ENCODE assay signal across 17 mouse cellular contexts in the genomic region with DNA sequence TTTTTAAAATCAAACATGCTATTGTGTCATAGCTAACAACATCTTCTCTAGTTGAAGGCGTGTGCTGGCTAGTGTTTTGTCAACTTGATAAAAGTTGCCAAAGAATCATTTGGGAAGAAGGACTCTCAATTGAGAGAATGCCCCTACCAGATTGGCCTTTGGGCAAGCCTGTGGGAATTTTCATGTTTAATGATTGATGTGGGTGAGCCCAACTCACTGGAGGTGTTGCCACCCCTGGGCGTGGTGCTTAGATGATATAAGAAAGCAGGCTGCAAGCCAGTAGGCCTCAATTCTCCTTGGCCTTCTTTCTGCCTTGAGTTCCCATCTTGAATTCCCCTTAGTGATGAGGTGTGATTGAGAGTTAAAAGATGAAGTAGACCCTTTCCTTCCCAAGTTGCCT.
"Had no signal": no experiment of that assay in that cellular context is flagged by ENCODE, and none has a peak within 500 bp of the region (broad histone marks: within the 10 kb centered on the region; RNA-seq: fewer than 3 reads in every experiment).

No protein-coding gene starts in this region.

- H3K27me3 ChIP-seq: lung, embryonic 15.5 days; megakaryocyte, embryonic 14.5 days; midbrain, embryonic 12.5 days; neural tube, embryonic 12.5 days; stomach, embryonic 15.5 days had no signal

- DNase-seq: liver, postnatal 0 days; lung, adult 2 months; lung, postnatal 14 days; lung, postnatal 36 days; midbrain, embryonic 14.5 days; right cerebral cortex, postnatal 14 days; thymus, adult 2 months; thymus, postnatal 25 days; thymus, postnatal 4 days had no signal

- H3K4me2 ChIP-seq: lung, embryonic 15.5 days; midbrain, embryonic 12.5 days; neural tube, embryonic 12.5 days; stomach, embryonic 15.5 days had no signal

- H3K27ac ChIP-seq: lung, embryonic 15.5 days; macrophage; midbrain, embryonic 12.5 days; neural tube, embryonic 12.5 days; stomach, embryonic 15.5 days; stomach, postnatal 0 days had no signal

- ATAC-seq: liver, postnatal 0 days; lung, postnatal 0 days had no signal

- H3K4me1 ChIP-seq: lung, embryonic 15.5 days; neural tube, embryonic 12.5 days; stomach, embryonic 15.5 days had no signal

- H3K4me3 ChIP-seq: lung, embryonic 15.5 days; megakaryocyte, embryonic 14.5 days; midbrain, embryonic 12.5 days; neural tube, embryonic 12.5 days; stomach, embryonic 15.5 days had no signal

- H3K9me3 ChIP-seq: lung, embryonic 15.5 days; megakaryocyte, embryonic 14.5 days; midbrain, embryonic 12.5 days; neural tube, embryonic 12.5 days; stomach, embryonic 15.5 days had no signal

- H3K9ac ChIP-seq: liver, postnatal 0 days; lung, embryonic 15.5 days; midbrain, embryonic 12.5 days; neural tube, embryonic 12.5 days; stomach, embryonic 15.5 days had no signal
